Mouse (Mus musculus): ENCODE measurements around the gene Med13l. TPM values are rescaled to one million over a fixed set of nuclear protein-coding genes. Genes with fewer than 3 reads are reported as not detected.

The Med13l gene
- polyA plus RNA-seq, 1 experiment from 2014 or later = 11.5 TPM

- no peak overlapping the region for H3K27ac ChIP-seq (ENCODE audit: low read depth, low read length)
- H3K27me3 ChIP-seq (replicated peaks; ENCODE audit: control insufficient read depth, insufficient read depth, low read length) = no peaks in the 10 kb centered on the region
- no peak for ATAC-seq
- peaks cover 37% of the 10 kb centered on the region for H3K36me3 ChIP-seq (ENCODE audit: control insufficient read depth, insufficient read depth, low read length)
- no peaks in the 10 kb centered on the region for H3K4me1 ChIP-seq (ENCODE audit: control insufficient read depth, insufficient read depth, low read depth, low read length)
- peaks cover 6% of the 10 kb centered on the region; the same call in 1 of the 2 replicates for H3K9me3 ChIP-seq (ENCODE audit: control insufficient read depth, low read length)
- 90% methylated on average over 2 of the region's 2 CpGs for WGBS
- H3K4me3 ChIP-seq (ENCODE audit: low read length) = no peak overlapping the region
- no peak overlapping the region for H3K9ac ChIP-seq (ENCODE audit: low read depth, low read length)
- no peak overlapping the region for H3K4me2 ChIP-seq (ENCODE audit: low read length)
Measured at GRCm38 (mm10) chr5:118743067-118743466, 182.6 kb downstream of the Med13l start.

- no peak overlapping the region for H3K27ac ChIP-seq (ENCODE audit: low read depth, low read length)
Measured at GRCm38 (mm10) chr5:118747026-118747425, 186.5 kb downstream of the Med13l start.

GRCm38 (mm10) chr5:118751446-118752179 is 191.1 kb downstream of the Med13l start:
- ATAC-seq = no peak

More at GRCm38 (mm10) chr5:118747026-118747425, 186.5 kb downstream of the Med13l start:
- no peaks in the 10 kb centered on the region for H3K9me3 ChIP-seq (ENCODE audit: control insufficient read depth, low read length)
- H3K4me2 ChIP-seq (ENCODE audit: low read length) = no peak overlapping the region
- H3K27me3 ChIP-seq (replicated peaks; ENCODE audit: control insufficient read depth, insufficient read depth, low read length) = no peaks in the 10 kb centered on the region
- H3K4me1 ChIP-seq (ENCODE audit: control insufficient read depth, insufficient read depth, low read depth, low read length) = no peaks in the 10 kb centered on the region
- WGBS = 88% methylated on average over 10 of the region's 10 CpGs
- H3K36me3 ChIP-seq (ENCODE audit: control insufficient read depth, insufficient read depth, low read length) = peaks cover 33% of the 10 kb centered on the region
- no peak overlapping the region for H3K9ac ChIP-seq (ENCODE audit: low read depth, low read length)
- no peak for ATAC-seq
- H3K4me3 ChIP-seq (ENCODE audit: low read length) = no peak overlapping the region

GRCm38 (mm10) chr5:118752868-118753267 is 192.4 kb downstream of the Med13l start:
- Histone ChIP-seq H3K4me3 (ENCODE audit: low read length) (no peak overlapping the region), H3K4me1 (ENCODE audit: control insufficient read depth, insufficient read depth, low read depth, low read length) (no peaks in the 10 kb centered on the region), H3K27me3 (replicated peaks; ENCODE audit: control insufficient read depth, insufficient read depth, low read length) (no peaks in the 10 kb centered on the region), H3K27ac (ENCODE audit: low read depth, low read length) (0 out of 2 replicates have a peak overlapping the region, but pooled peaks have one; percentile 3), H3K36me3 (ENCODE audit: control insufficient read depth, insufficient read depth, low read length) (peaks cover 41% of the 10 kb centered on the region), H3K9me3 (ENCODE audit: control insufficient read depth, low read length) (no peaks in the 10 kb centered on the region), H3K4me2 (ENCODE audit: low read length) (no peak overlapping the region), H3K9ac (ENCODE audit: low read depth, low read length) (no peak overlapping the region)
- WGBS = 93% methylated on average over 3 of the region's 3 CpGs
- no peak for ATAC-seq

More at GRCm38 (mm10) chr5:118751446-118752179, 191.1 kb downstream of the Med13l start:
- Histone ChIP-seq H3K4me2 (ENCODE audit: low read length) (no peak overlapping the region), H3K9ac (ENCODE audit: low read depth, low read length) (no peak overlapping the region), H3K27ac (ENCODE audit: low read depth, low read length) (no peak overlapping the region), H3K27me3 (replicated peaks; ENCODE audit: control insufficient read depth, insufficient read depth, low read length) (no peaks in the 10 kb centered on the region), H3K4me1 (ENCODE audit: control insufficient read depth, insufficient read depth, low read depth, low read length) (no peaks in the 10 kb centered on the region), H3K4me3 (ENCODE audit: low read length) (no peak overlapping the region), H3K9me3 (ENCODE audit: control insufficient read depth, low read length) (no peaks in the 10 kb centered on the region), H3K36me3 (ENCODE audit: control insufficient read depth, insufficient read depth, low read length) (peaks cover 29% of the 10 kb centered on the region)
- 63% methylated on average over 13 of the region's 13 CpGs for WGBS

GRCm38 (mm10) chr5:118753471-118754044 is 193.1 kb downstream of the Med13l start:
- Histone ChIP-seq H3K4me1 (ENCODE audit: control insufficient read depth, insufficient read depth, low read depth, low read length) (no peaks in the 10 kb centered on the region), H3K9ac (ENCODE audit: low read depth, low read length) (no peak overlapping the region), H3K4me3 (ENCODE audit: low read length) (no peak overlapping the region), H3K27me3 (replicated peaks; ENCODE audit: control insufficient read depth, insufficient read depth, low read length) (no peaks in the 10 kb centered on the region), H3K27ac (ENCODE audit: low read depth, low read length) (peak overlapping the region; percentile 51; the same call in 1 of the 2 replicates), H3K9me3 (ENCODE audit: control insufficient read depth, low read length) (no peaks in the 10 kb centered on the region), H3K36me3 (ENCODE audit: control insufficient read depth, insufficient read depth, low read length) (peaks cover 41% of the 10 kb centered on the region), H3K4me2 (ENCODE audit: low read length) (no peak overlapping the region)
- ATAC-seq = no peak
- WGBS = 76% methylated on average over 10 of the region's 10 CpGs

GRCm38 (mm10) chr5:118754191-118754759 is 193.8 kb downstream of the Med13l start:
- WGBS = 42% methylated on average over 4 of the region's 4 CpGs
- H3K9ac ChIP-seq (ENCODE audit: low read depth, low read length) = no peak overlapping the region
- H3K27me3 ChIP-seq (replicated peaks; ENCODE audit: control insufficient read depth, insufficient read depth, low read length) = no peaks in the 10 kb centered on the region
- H3K4me2 ChIP-seq (ENCODE audit: low read length) = no peak overlapping the region
- H3K9me3 ChIP-seq (ENCODE audit: control insufficient read depth, low read length) = no peaks in the 10 kb centered on the region
- peaks cover 41% of the 10 kb centered on the region for H3K36me3 ChIP-seq (ENCODE audit: control insufficient read depth, insufficient read depth, low read length)
- ATAC-seq = no peak
- H3K4me3 ChIP-seq (ENCODE audit: low read length) = no peak overlapping the region
- peak overlapping the region; percentile 53; the same call in 1 of the 2 replicates for H3K27ac ChIP-seq (ENCODE audit: low read depth, low read length)
- no peaks in the 10 kb centered on the region for H3K4me1 ChIP-seq (ENCODE audit: control insufficient read depth, insufficient read depth, low read depth, low read length)

- H3K27ac ChIP-seq (ENCODE audit: low read depth, low read length) = no peak overlapping the region
- no peak overlapping the region for H3K9ac ChIP-seq (ENCODE audit: low read depth, low read length)
- H3K4me2 ChIP-seq (ENCODE audit: low read length) = no peak overlapping the region
- ATAC-seq = no peak
- no peaks in the 10 kb centered on the region for H3K4me1 ChIP-seq (ENCODE audit: control insufficient read depth, insufficient read depth, low read depth, low read length)
- H3K27me3 ChIP-seq (replicated peaks; ENCODE audit: control insufficient read depth, insufficient read depth, low read length) = no peaks in the 10 kb centered on the region
- H3K4me3 ChIP-seq (ENCODE audit: low read length) = no peak overlapping the region
- peaks cover 49% of the 10 kb centered on the region for H3K36me3 ChIP-seq (ENCODE audit: control insufficient read depth, insufficient read depth, low read length)
- H3K9me3 ChIP-seq (ENCODE audit: control insufficient read depth, low read length) = no peaks in the 10 kb centered on the region
- WGBS = 72% methylated on average over 2 of the region's 2 CpGs
Measured at GRCm38 (mm10) chr5:118756078-118756477, 195.6 kb downstream of the Med13l start.

GRCm38 (mm10) chr5:118757396-118758301 is 197.2 kb downstream of the Med13l start:
- no peak for ATAC-seq
- no peaks in the 10 kb centered on the region for H3K9me3 ChIP-seq (ENCODE audit: control insufficient read depth, low read length)
- H3K9ac ChIP-seq (ENCODE audit: low read depth, low read length) = no peak overlapping the region
- no peak overlapping the region for H3K4me2 ChIP-seq (ENCODE audit: low read length)
- 69% methylated on average over 17 of the region's 17 CpGs for WGBS
- no peaks in the 10 kb centered on the region for H3K27me3 ChIP-seq (replicated peaks; ENCODE audit: control insufficient read depth, insufficient read depth, low read length)
- H3K4me1 ChIP-seq (ENCODE audit: control insufficient read depth, insufficient read depth, low read depth, low read length) = no peaks in the 10 kb centered on the region
- no peak overlapping the region for H3K4me3 ChIP-seq (ENCODE audit: low read length)
- H3K27ac ChIP-seq (ENCODE audit: low read depth, low read length) = no peak overlapping the region
- H3K36me3 ChIP-seq (ENCODE audit: control insufficient read depth, insufficient read depth, low read length) = peaks cover 59% of the 10 kb centered on the region

Data from hindbrain, embryonic 16.5 days (tissue).